Mouse (Mus musculus) layer of hippocampus, postnatal 36 days (tissue): ENCODE measurements at regions not wholly inside any gene's neighbourhood (a gene's known extent, or its start where the extent isn't known, plus 50 kb on each side); places are given as distances from the start of the nearest gene placed in this dataset.

Experiments used
- DNase-seq, 2 experiments: peaks; one replicate each; pipeline ENCODE4 v3.0.0; 2022

- DNase-seq: no peak
These were observed 57.1 kb upstream of the Mbip start for GRCm38 (mm10) chr12:56402844-56403243.

GRCm38 (mm10) chr12:56402137-56402536 lies 56.4 kb upstream of the Mbip start:
- DNase-seq: no peak
